Mouse (Mus musculus) embryo, embryonic 10 days (tissue): ENCODE data around the gene Cdh12.
"Not testable (repeated sequence)": the region's sequence is repeated elsewhere in the genome, so short reads cannot be mapped to it uniquely, and the experiment has no call there.

Experiments used
- DNase-seq: peaks from one replicate; pipeline ENCODE4 v3.0.0-alpha.2; 2015; ENCODE audit warnings: low spot score

Gene Cdh12

DNA sequence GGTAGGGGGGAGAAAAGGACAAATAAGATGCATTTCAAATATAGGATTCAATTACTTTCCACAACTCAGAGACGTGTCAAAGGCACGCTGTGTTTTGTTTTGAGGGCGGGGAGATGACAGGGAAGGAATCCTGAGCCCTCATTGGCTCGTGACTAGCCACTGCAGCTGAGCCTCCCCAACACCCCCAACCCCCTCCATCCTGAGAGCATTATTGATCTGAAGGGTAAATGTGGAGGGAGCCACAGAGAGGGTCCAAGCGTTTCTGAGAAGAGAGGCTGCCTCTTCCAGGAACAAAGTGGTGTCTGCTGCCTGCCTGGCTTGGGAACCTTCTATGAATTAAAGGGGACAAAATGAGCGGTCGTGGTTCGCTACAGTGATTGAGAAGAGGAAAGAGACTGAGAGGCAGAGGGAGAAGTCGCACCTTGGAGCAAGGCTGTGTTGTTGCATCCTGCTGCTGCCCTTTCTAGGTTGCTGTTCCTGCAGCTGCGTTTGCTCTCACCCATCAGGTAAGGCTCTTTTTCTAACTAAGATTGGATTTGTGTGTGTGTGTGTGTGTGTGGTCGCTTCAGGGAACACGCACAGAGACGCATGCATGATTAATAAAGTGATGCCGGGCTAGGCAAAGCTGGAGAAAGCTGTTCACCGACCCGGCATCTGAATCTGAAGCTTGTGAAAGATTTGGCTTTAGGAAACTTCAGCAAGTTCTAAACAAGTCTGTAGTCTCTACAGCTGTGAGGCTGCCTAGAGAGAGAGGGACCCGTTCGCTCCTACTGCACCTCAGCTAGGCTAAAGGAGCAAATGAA is at the start of gene Cdh12:
Gene Cdh12, plus strand, starts transcription at position 405 of the 803 bp plus-strand sequence.
- DNase-seq: peak; percentile 33

DNA sequence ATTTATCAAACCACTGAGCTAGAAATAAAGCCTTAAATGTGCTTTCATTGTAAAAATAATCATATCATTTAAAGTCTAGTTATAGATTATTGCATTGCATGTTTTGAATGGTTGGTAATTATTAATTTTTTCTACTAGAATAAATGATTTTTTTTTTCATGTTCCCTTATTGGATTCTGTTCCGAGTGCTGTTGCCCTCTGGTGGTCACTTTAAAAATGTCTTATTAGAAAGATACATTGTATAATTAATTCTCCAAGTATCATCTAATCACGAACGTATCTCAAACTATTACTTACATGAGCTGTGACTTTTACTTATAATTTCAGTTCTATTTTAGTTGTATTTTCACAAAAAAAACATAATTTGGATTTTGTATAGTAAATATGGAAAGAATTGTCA is 45.5 kb upstream of the Cdh12 start:
- peak; percentile 16 for DNase-seq

- DNase-seq: no peak
Measured at GRCm38 (mm10) chr15:20413397-20413796, 35.7 kb upstream of the Cdh12 start.

- no peak for DNase-seq
Measured at GRCm38 (mm10) chr15:20436356-20436755, 12.7 kb upstream of the Cdh12 start.

- no peak for DNase-seq
Measured at GRCm38 (mm10) chr15:20450558-20450957, 1.5 kb downstream of the Cdh12 start.

- no peak for DNase-seq
Measured at GRCm38 (mm10) chr15:20458508-20458907, 9.4 kb downstream of the Cdh12 start.

DNA sequence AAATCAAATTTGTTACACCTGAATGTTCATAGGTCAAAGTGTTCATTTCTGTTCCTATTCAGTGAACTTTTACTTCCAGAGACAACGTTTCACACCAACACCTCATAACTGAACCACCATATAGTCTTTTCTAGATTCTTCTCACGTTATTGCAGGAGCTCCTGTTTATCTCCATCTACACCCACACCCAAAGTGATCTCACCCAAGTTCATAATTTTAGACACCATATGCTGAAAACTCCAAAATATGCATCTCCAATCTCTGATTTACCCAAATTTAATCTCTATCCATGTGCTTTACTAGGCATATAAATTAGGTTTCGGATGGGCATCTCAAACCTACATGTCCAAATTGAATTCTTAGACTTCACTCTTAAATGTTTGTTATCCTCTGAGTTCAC is 13.4 kb downstream of the Cdh12 start:
- no peak for DNase-seq

- DNase-seq: no peak
Measured at GRCm38 (mm10) chr15:20463601-20464000, 14.5 kb downstream of the Cdh12 start.

- DNase-seq: no peak
Measured at GRCm38 (mm10) chr15:20550979-20551378, 101.9 kb downstream of the Cdh12 start.

GRCm38 (mm10) chr15:20571012-20571411 is 121.9 kb downstream of the Cdh12 start:
- no peak for DNase-seq

DNA sequence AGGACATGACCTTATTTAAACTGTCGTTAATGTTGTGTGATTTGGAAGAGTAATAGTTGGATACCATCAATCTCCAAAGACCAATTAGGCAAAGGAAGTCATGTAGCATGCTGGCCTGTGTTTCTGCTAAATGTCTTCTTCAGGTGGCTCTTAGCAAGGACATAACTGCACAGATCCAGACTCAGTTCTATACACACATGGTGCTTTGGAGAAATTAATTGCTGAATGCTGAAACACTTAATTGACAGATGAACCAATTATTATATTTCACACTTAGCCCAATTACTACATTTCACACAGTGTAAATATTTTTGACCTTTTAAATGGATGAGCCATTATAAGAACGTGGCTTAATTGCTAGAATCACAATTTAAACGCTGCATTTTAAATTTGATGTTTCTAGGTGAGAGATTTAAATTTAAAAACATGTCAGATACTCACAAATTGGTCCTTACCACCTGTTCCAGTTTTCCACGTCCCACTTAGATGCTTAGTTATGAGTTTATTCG is 133.6 kb downstream of the Cdh12 start:
- DNase-seq: no peak

- no peak for DNase-seq
Measured at GRCm38 (mm10) chr15:20591599-20591998, 142.5 kb downstream of the Cdh12 start.

GRCm38 (mm10) chr15:20605751-20606150 is 156.7 kb downstream of the Cdh12 start:
- DNase-seq: not testable (repeated sequence)

- DNase-seq: no peak
Measured at GRCm38 (mm10) chr15:20634593-20634992, 185.5 kb downstream of the Cdh12 start.

- DNase-seq: no peak
Measured at GRCm38 (mm10) chr15:20639155-20639554, 190.1 kb downstream of the Cdh12 start.

- DNase-seq: no peak
Measured at GRCm38 (mm10) chr15:20642905-20643414, 193.9 kb downstream of the Cdh12 start.

DNA sequence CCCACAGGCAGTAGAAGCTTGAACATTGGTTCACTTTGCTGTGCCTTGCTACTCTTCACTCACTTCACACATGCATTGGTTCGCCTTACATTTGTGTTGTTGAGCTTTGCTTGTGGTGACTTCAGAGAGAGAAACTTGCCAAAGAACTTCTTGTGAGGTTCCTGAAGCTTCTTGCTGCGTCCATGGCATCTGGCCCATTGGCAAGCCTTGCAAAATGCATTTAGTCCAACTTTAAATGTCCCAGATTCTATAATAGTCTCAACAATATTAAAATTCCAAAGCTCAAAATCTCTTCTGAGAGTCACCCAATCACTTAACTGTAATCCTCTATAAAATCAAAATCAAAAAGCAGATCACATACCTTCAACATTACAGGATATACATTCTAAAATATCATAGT is 211.2 kb downstream of the Cdh12 start:
- no peak for DNase-seq

DNA sequence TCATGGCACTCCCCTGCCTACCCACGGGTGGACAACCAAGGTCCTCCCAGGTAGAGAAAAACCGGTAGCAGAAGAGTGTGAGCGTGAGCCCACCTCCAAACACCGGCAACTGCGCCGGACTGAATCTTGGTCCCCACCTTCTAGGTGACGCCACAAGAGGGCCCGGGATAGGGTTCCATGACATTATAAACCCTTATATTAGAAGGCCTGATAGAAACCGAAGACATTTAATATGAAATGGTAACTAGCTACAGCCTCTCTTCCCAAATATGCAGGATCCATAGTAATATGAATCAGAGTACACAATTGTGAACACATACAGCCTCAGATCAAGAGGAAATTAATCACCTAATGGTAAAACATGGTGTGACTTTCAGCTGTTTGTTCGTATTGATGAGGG is 217.6 kb downstream of the Cdh12 start, which contains the start of gene Acot10:
Gene Acot10, minus strand, starts transcription at position 101 of the 400 bp plus-strand sequence.
- DNase-seq: no peak

GRCm38 (mm10) chr15:20667350-20667749 is 218.3 kb downstream of the Cdh12 start:
- no peak for DNase-seq

- DNase-seq: no peak
Measured at GRCm38 (mm10) chr15:20667989-20668388, 218.9 kb downstream of the Cdh12 start.

- not testable (repeated sequence) for DNase-seq
Measured at GRCm38 (mm10) chr15:20669507-20669906, 220.4 kb downstream of the Cdh12 start.

DNA sequence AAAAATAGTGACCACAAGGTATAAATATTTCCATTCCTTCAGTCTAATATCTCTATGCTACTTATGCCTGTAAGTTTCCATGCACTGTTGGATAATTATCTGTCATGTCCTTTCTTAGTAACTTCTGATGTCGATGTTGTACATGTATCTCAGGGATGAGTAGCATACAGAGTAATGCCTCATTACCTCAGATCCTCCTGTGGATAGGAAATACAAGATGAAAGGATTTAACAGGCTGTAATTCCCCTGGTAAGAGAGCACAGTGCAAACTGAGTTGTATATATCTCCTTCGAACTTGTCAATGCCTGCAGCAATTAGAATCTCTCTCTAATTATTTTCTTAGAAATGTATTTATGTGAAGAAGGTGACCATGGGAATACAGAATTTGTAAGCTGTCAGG is 233.7 kb downstream of the Cdh12 start:
- DNase-seq: no peak

DNA sequence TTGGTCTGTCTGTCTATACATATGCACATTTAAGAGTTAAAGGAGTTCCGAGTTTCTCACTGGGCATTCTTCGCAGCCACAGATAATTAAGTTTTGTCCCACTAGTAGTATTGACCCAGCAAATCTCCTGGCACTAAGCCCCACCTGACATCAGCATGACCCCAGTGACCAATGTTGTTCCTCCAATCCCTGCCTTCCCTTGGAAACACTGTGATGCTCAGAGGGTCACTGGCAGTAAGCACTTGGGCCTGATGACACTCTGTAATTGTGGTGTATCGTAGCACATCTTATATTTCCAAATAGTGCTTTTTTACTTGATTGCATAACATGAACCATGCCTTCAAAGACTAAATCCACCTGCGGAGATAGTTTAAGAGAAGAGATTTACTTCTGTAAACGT is 235.1 kb downstream of the Cdh12 start:
- DNase-seq: no peak

- DNase-seq: no peak
Measured at GRCm38 (mm10) chr15:20696229-20696628, 247.2 kb downstream of the Cdh12 start.
